ENCODE assay signal across 8 mouse cellular contexts in genomic region chr17:6079287-6080122, GRCm38 (mm10). TPM values are rescaled to one million over a fixed set of nuclear protein-coding genes. Genes with fewer than 3 reads are reported as not detected.
DNase-seq lines count a peak whose midpoint lies in the region; ATAC-seq and TF ChIP-seq lines count a peak whose summit lies in the region.

TSS of gene Serac1 (minus strand) at chr17:6079741.
TSS of gene Gtf2h5 (plus strand) at chr17:6079786.

- peak within 1 kb of the TSS; percentile 73 for H3K4me2 ChIP-seq in kidney, embryonic 15.5 days

- peak within 1 kb of the TSS; percentile 91 for H3K4me3 ChIP-seq in bone marrow macrophage, adult 2 months (ENCODE audit: insufficient read depth, low read length)
- peak within 1 kb of the TSS; percentile 78 for H3K4me3 ChIP-seq in embryonic fibroblast, embryonic 13.5 days (ENCODE audit: insufficient read depth, low read length)
- peak within 1 kb of the TSS; percentile 82 for H3K4me3 ChIP-seq in heart, embryonic 10.5 days
- peak within 1 kb of the TSS; percentile 77 for H3K4me3 ChIP-seq in kidney, embryonic 15.5 days (replicated peaks)

- peak; percentile 98 for ATAC-seq in kidney, embryonic 15.5 days (replicated peaks; ENCODE audit: low FRiP score)
- ATAC-seq in monocyte, adult 5-6 weeks (replicated peaks; ENCODE audit: insufficient number of reproducible peaks, low FRiP score, low TSS enrichment, poor library complexity, severe bottlenecking) = peak; percentile 90

- no peak for TF ChIP-seq POLR2A in bone marrow macrophage, adult 2 months (IDR thresholded peaks at IDR 0.05; ENCODE audit: borderline replicate concordance, low read depth, low read length)
- peak; percentile 86 for TF ChIP-seq POLR2A in embryonic fibroblast, embryonic 13.5 days (IDR thresholded peaks at IDR 0.05; ENCODE audit: low read depth, low read length)

- peak within 1 kb of the TSS; percentile 53 for H3K27ac ChIP-seq in bone marrow macrophage, adult 2 months (ENCODE audit: insufficient read depth, low read depth, low read length)
- H3K27ac ChIP-seq in embryonic fibroblast, embryonic 13.5 days (ENCODE audit: insufficient read depth, low read length) = peak within 1 kb of the TSS; percentile 3; the same call in 1 of the 2 replicates
- peak within 1 kb of the TSS; percentile 91 for H3K27ac ChIP-seq in heart, embryonic 10.5 days
- H3K27ac ChIP-seq in kidney, embryonic 15.5 days = peak within 1 kb of the TSS; percentile 91

- TF ChIP-seq CTCF in bone marrow macrophage, adult 2 months (IDR thresholded peaks at IDR 0.05; ENCODE audit: low read depth, low read length) = no peak
- TF ChIP-seq CTCF in embryonic fibroblast, embryonic 13.5 days (IDR thresholded peaks at IDR 0.05; ENCODE audit: borderline replicate concordance, insufficient read depth, low read length) = no peak

- H3K4me1 ChIP-seq in bone marrow macrophage, adult 2 months (ENCODE audit: control insufficient read depth, insufficient read depth, low read length) = peaks cover 12% of the 10 kb centered on the region
- H3K4me1 ChIP-seq in embryonic fibroblast, embryonic 13.5 days (ENCODE audit: control insufficient read depth, insufficient read depth, low read length) = peaks cover 2% of the 10 kb centered on the region; the same call in 1 of the 2 replicates
- H3K4me1 ChIP-seq in heart, embryonic 10.5 days = peaks cover 5% of the 10 kb centered on the region; the same call in 1 of the 2 replicates
- peaks cover 13% of the 10 kb centered on the region for H3K4me1 ChIP-seq in kidney, embryonic 15.5 days

- H3K9me3 ChIP-seq in heart, embryonic 10.5 days = no peaks in the 10 kb centered on the region
- H3K9me3 ChIP-seq in kidney, embryonic 15.5 days (replicated peaks) = no peaks in the 10 kb centered on the region

- DNase-seq in A20 (ENCODE audit: low read depth, low spot score) = peak; percentile 96
- DNase-seq in heart, embryonic 10.5 days (ENCODE audit: low spot score) = peak; percentile 99
- peak; percentile 99 for DNase-seq in liver
- DNase-seq in spleen, postnatal 4 days (ENCODE audit: low spot score in 2 of 2) = peak; percentile 98 to 99

- under 1% methylated on average over 70 of the region's 70 CpGs for WGBS in heart, embryonic 10.5 days
- under 1% methylated on average over 70 of the region's 70 CpGs for WGBS in kidney, embryonic 15.5 days

- H3K27me3 ChIP-seq in heart, embryonic 10.5 days (ENCODE audit: insufficient read depth, poor library complexity, severe bottlenecking) = no peaks in the 10 kb centered on the region
- H3K27me3 ChIP-seq in kidney, embryonic 15.5 days = no peaks in the 10 kb centered on the region

- peak within 1 kb of the TSS; percentile 85 for H3K9ac ChIP-seq in kidney, embryonic 15.5 days

- peaks cover 14% of the 10 kb centered on the region for H3K36me3 ChIP-seq in heart, embryonic 10.5 days
- H3K36me3 ChIP-seq in kidney, embryonic 15.5 days = peaks cover 18% of the 10 kb centered on the region

RNA-seq across cellular contexts. Expression of gene Serac1, which starts in this region (rescaled TPM):
- polyA plus RNA-seq in bone marrow macrophage, adult 2 months (2012; ENCODE audit: insufficient read depth, insufficient read length, missing spikeins) = 6.7 and 10.3 TPM in 2 replicates
- 4.5 and 4.7 TPM in 2 replicates for polyA plus RNA-seq in embryonic fibroblast, embryonic 13.5 days (2011; ENCODE audit: insufficient read length, low read depth, missing spikeins)
- polyA plus RNA-seq in heart, embryonic 10.5 days (2016; fragmentation: Nextera tagmentation; extraction: Ambion mirVana) = 4.9 and 5.5 TPM in 2 replicates
- polyA plus RNA-seq in kidney, embryonic 15.5 days (2015; fragmentation: Nextera tagmentation; extraction: Ambion mirVana) = 5.4 and 5.6 TPM in 2 replicates
- total RNA-seq in monocyte, adult 5-6 weeks (2017) = 1.3 to 4.2 TPM (median 3.7 TPM) in 3 replicates

RNA-seq across cellular contexts. Expression of gene Gtf2h5, which starts in this region (rescaled TPM):
- 48.5 and 56.7 TPM in 2 replicates for polyA plus RNA-seq in bone marrow macrophage, adult 2 months (2012; ENCODE audit: insufficient read depth, insufficient read length, missing spikeins)
- 69.2 and 75.1 TPM in 2 replicates for polyA plus RNA-seq in embryonic fibroblast, embryonic 13.5 days (2011; ENCODE audit: insufficient read length, low read depth, missing spikeins)
- polyA plus RNA-seq in heart, embryonic 10.5 days (2016; fragmentation: Nextera tagmentation; extraction: Ambion mirVana) = 150 TPM in 2 replicates
- polyA plus RNA-seq in kidney, embryonic 15.5 days (2015; fragmentation: Nextera tagmentation; extraction: Ambion mirVana) = 166 and 184 TPM in 2 replicates
- 33.3 to 71.9 TPM (median 54.4 TPM) in 3 replicates for total RNA-seq in monocyte, adult 5-6 weeks (2017)

Comparison
In these comparisons a context has a peak if more than half of its experiments do, and no peak if none do; other contexts are left out.
1. Peak in every context shown above with its lines: DNase-seq, ATAC-seq, H3K4me3 ChIP-seq and H3K27ac ChIP-seq.
2. H3K27ac ChIP-seq: peak in every context shown above with its lines; median percentile 91 in heart, embryonic 10.5 days; 91 in kidney, embryonic 15.5 days; 53 in bone marrow macrophage, adult 2 months; 3 in embryonic fibroblast, embryonic 13.5 days.